Mouse (Mus musculus) testis, adult 2 months (tissue): ENCODE results near the gene U2af2.

ENCODE experiments used
- CTCF ChIP-seq: fragments of 200-500 bp; IDR thresholded peaks from 2 replicates; pipeline ENCODE4 v1.5.1; 2012; ENCODE audit warnings: low read depth, mild to moderate bottlenecking, inconsistent platforms, low read length, moderate library complexity; ENCODE audit not compliant: control insufficient read depth, insufficient read depth, insufficient replicate concordance
- POLR2A ChIP-seq: fragments of 200-500 bp; IDR thresholded peaks from 2 replicates; pipeline ENCODE4 v1.6.1; 2012; ENCODE audit warnings: low read depth, mild to moderate bottlenecking, inconsistent platforms, low read length, moderate library complexity; ENCODE audit not compliant: control insufficient read depth

GRCm38 (mm10) chr7:5112701-5113100 lies 50.8 kb downstream of the U2af2 start:
- TF ChIP-seq CTCF (no peak), POLR2A (no peak)
